Mouse (Mus musculus): ENCODE data around the gene B3gnt2.

- TF ChIP-seq CTCF (IDR thresholded peaks at IDR 0.05; ENCODE audit: extremely low read depth, insufficient read length, insufficient replicate concordance, low read depth, low read length) (no peak), POLR2A (IDR thresholded peaks at IDR 0.05; ENCODE audit: low read depth, low read length) (no peak)
These were observed 35.2 kb downstream of the B3gnt2 start for GRCm38 (mm10) chr11:22825548-22825947.

Data from small intestine, adult 2 months (tissue).